Mouse (Mus musculus) liver, embryonic 16.5 days (tissue): ENCODE data around the gene Flt3. TPM values are rescaled to one million over a fixed set of nuclear protein-coding genes. Genes with fewer than 3 reads are reported as not detected.

Experiments
- ATAC-seq: fragments of 200-750 bp; cut with Nextera tagmentation; 2 replicates; pipeline ENCODE4 v1.8.0; 2017; ENCODE audit warnings: low read depth, mild to moderate bottlenecking, moderate number of reproducible peaks, moderate library complexity
- H3K27ac ChIP-seq: fragments of 300-500 bp; sonication (generic); 2 replicates; pipeline ENCODE4 v1.5.1; 2014; ENCODE audit warnings: mild to moderate bottlenecking, low read length
- H3K27me3 ChIP-seq: fragments of 300-500 bp; sonication (generic); 2 replicates; pipeline ENCODE4 v1.6.1; 2014; ENCODE audit warnings: low read depth, low read length, mixed read lengths; ENCODE audit not compliant: control insufficient read depth, insufficient read depth
- H3K36me3 ChIP-seq: fragments of 300-500 bp; sonication (generic); 2 replicates; pipeline ENCODE4 v1.6.1; 2014; ENCODE audit warnings: mild to moderate bottlenecking; ENCODE audit not compliant: control insufficient read depth, insufficient read depth
- H3K4me1 ChIP-seq: fragments of 300-500 bp; sonication (generic); 2 replicates; pipeline ENCODE4 v1.6.1; 2014; ENCODE audit warnings: low read depth, low read length, mixed read lengths; ENCODE audit not compliant: control insufficient read depth
- H3K4me2 ChIP-seq: fragments of 300-500 bp; sonication (generic); 2 replicates; pipeline ENCODE4 v1.6.1; 2014; ENCODE audit warnings: low read depth, low read length, mixed read lengths
- H3K4me3 ChIP-seq: fragments of 300-500 bp; sonication (generic); 2 replicates; pipeline ENCODE4 v1.5.1; 2014; ENCODE audit warnings: low read depth, mild to moderate bottlenecking, low read length
- H3K9ac ChIP-seq: fragments of 300-500 bp; sonication (generic); 2 replicates; pipeline ENCODE4 v1.6.1; 2014; ENCODE audit warnings: low read depth, low read length
- H3K9me3 ChIP-seq: fragments of 300-500 bp; sonication (generic); replicated peaks from 2 replicates; pipeline ENCODE4 v1.6.1; 2016; ENCODE audit warnings: low read length; ENCODE audit not compliant: control insufficient read depth
- WGBS: fragments of 180-500 bp; shearing (Covaris S2); extraction: QIAGEN DNeasy Blood & Tissue Kit; methylation state at CpG from one replicate; pipeline ENCODE4 v1.1.7; 2014; ENCODE audit not compliant: insufficient replicate concordance; 5-methylcytosine and 5-hydroxymethylcytosine counted together
- polyA plus RNA-seq: library from polyadenylated mRNA; unstranded; fragments of >200 nt; fragmentation: Nextera tagmentation; extraction: Ambion mirVana; gene quantifications from 2 replicates; pipeline ENCODE4 v1.2.1, GENCODE M21; 2015

Flt3 gene
- polyA plus RNA-seq, 1 experiment from 2014 or later: 1.6 TPM

- Histone ChIP-seq H3K4me1 (no peaks in the 10 kb centered on the region), H3K4me3 (no peak overlapping the region), H3K36me3 (no peaks in the 10 kb centered on the region), H3K27ac (no peak overlapping the region), H3K4me2 (no peak overlapping the region), H3K9me3 (no peaks in the 10 kb centered on the region), H3K9ac (no peak overlapping the region), H3K27me3 (peaks cover 100% of the 10 kb centered on the region)
- under 1% methylated on average over 16 of the region's 16 CpGs for WGBS
- ATAC-seq: no peak
Measured at GRCm38 (mm10) chr5:147305166-147305565, 95.1 kb downstream of the Flt3 start.

GRCm38 (mm10) chr5:147304276-147305155, 95.8 kb downstream of the Flt3 start:
- Histone ChIP-seq H3K9ac (no peak overlapping the region), H3K27ac (no peak overlapping the region), H3K9me3 (no peaks in the 10 kb centered on the region), H3K36me3 (no peaks in the 10 kb centered on the region), H3K4me3 (no peak overlapping the region), H3K27me3 (peaks cover 100% of the 10 kb centered on the region), H3K4me2 (no peak overlapping the region), H3K4me1 (no peaks in the 10 kb centered on the region)
- no peak for ATAC-seq
- 2% methylated on average over 54 of the region's 54 CpGs for WGBS

GRCm38 (mm10) chr5:147302746-147303400, 97.4 kb downstream of the Flt3 start:
- WGBS: 10% methylated on average over 13 of the region's 13 CpGs
- Histone ChIP-seq H3K27ac (no peak overlapping the region), H3K36me3 (no peaks in the 10 kb centered on the region)

GRCm38 (mm10) chr5:147302141-147302540, 98.1 kb downstream of the Flt3 start:
- Histone ChIP-seq H3K4me1 (no peaks in the 10 kb centered on the region), H3K4me2 (no peak overlapping the region), H3K36me3 (no peaks in the 10 kb centered on the region), H3K27ac (no peak overlapping the region), H3K9ac (no peak overlapping the region), H3K27me3 (peaks cover 91% of the 10 kb centered on the region), H3K4me3 (no peak overlapping the region), H3K9me3 (no peaks in the 10 kb centered on the region)
- WGBS: 13% methylated on average over 8 of the region's 8 CpGs
- ATAC-seq: no peak

More at GRCm38 (mm10) chr5:147302746-147303400, 97.4 kb downstream of the Flt3 start:
- Histone ChIP-seq H3K9ac (no peak overlapping the region), H3K9me3 (no peaks in the 10 kb centered on the region), H3K4me1 (no peaks in the 10 kb centered on the region), H3K27me3 (peaks cover 97% of the 10 kb centered on the region), H3K4me3 (no peak overlapping the region), H3K4me2 (no peak overlapping the region)
- no peak for ATAC-seq

- 7% methylated on average over 10 of the region's 10 CpGs for WGBS
- H3K4me2 ChIP-seq: no peak overlapping the region
- no peak overlapping the region for H3K27ac ChIP-seq
- no peak overlapping the region for H3K9ac ChIP-seq
- peaks cover 86% of the 10 kb centered on the region for H3K27me3 ChIP-seq
- no peaks in the 10 kb centered on the region for H3K9me3 ChIP-seq
- no peaks in the 10 kb centered on the region for H3K36me3 ChIP-seq
- H3K4me1 ChIP-seq: no peaks in the 10 kb centered on the region
- no peak overlapping the region for H3K4me3 ChIP-seq
- ATAC-seq: no peak
Measured at GRCm38 (mm10) chr5:147301781-147302070, 98.6 kb downstream of the Flt3 start.

- no peaks in the 10 kb centered on the region for H3K9me3 ChIP-seq
- peaks cover 81% of the 10 kb centered on the region for H3K27me3 ChIP-seq
- H3K27ac ChIP-seq: no peak overlapping the region
- H3K4me1 ChIP-seq: no peaks in the 10 kb centered on the region
- H3K4me2 ChIP-seq: no peak overlapping the region
- 4% methylated on average over 21 of the region's 21 CpGs for WGBS
- H3K9ac ChIP-seq: no peak overlapping the region
- H3K4me3 ChIP-seq: no peak overlapping the region
- ATAC-seq: no peak
- no peaks in the 10 kb centered on the region for H3K36me3 ChIP-seq
Measured at GRCm38 (mm10) chr5:147300917-147301780, 99.1 kb downstream of the Flt3 start.

- H3K4me1 ChIP-seq: no peaks in the 10 kb centered on the region
- H3K4me3 ChIP-seq: no peak overlapping the region
- peaks cover 74% of the 10 kb centered on the region for H3K27me3 ChIP-seq
- 7% methylated on average over 4 of the region's 4 CpGs for WGBS
- no peaks in the 10 kb centered on the region for H3K36me3 ChIP-seq
- no peak overlapping the region for H3K9ac ChIP-seq
- ATAC-seq: peak; percentile 5; the same call in 1 of the 2 replicates
- H3K27ac ChIP-seq: no peak overlapping the region
- H3K4me2 ChIP-seq: peak overlapping the region; percentile 43
- H3K9me3 ChIP-seq: no peaks in the 10 kb centered on the region
Measured at GRCm38 (mm10) chr5:147300001-147300363, 100.3 kb downstream of the Flt3 start.

GRCm38 (mm10) chr5:147299255-147300000, 100.9 kb downstream of the Flt3 start:
- Histone ChIP-seq H3K27ac (peak overlapping the region; percentile 82), H3K4me2 (peak overlapping the region; percentile 43), H3K4me1 (no peaks in the 10 kb centered on the region), H3K9ac (no peak overlapping the region), H3K4me3 (peak overlapping the region; percentile 39), H3K27me3 (peaks cover 72% of the 10 kb centered on the region), H3K36me3 (no peaks in the 10 kb centered on the region), H3K9me3 (no peaks in the 10 kb centered on the region)
- WGBS: under 1% methylated on average over 41 of the region's 41 CpGs
- peak; percentile 90 for ATAC-seq
